Mouse (Mus musculus) myocyte (in vitro differentiated cells): ENCODE measurements at regions not wholly inside any gene's neighbourhood (a gene's known extent, or its start where the extent isn't known, plus 50 kb on each side); places are given as distances from the start of the nearest gene placed in this dataset.

ENCODE experiments used
- H3K27me3 ChIP-seq: one replicate; pipeline ENCODE4 v1.6.1; 2011; ENCODE audit not compliant: control insufficient read depth, insufficient read depth, insufficient read length
- H3K36me3 ChIP-seq: one replicate; pipeline ENCODE4 v1.6.1; 2011; ENCODE audit not compliant: control insufficient read depth, insufficient read depth
- H3K4me2 ChIP-seq: one replicate; pipeline ENCODE4 v1.6.1; 2011; ENCODE audit warnings: low read depth, control low read depth
- H3K4me3 ChIP-seq: one replicate; pipeline ENCODE4 v1.5.1; 2011; ENCODE audit warnings: mild to moderate bottlenecking, control low read depth, moderate library complexity
- H3K79me2 ChIP-seq: one replicate; pipeline ENCODE4 v1.6.1; 2011; ENCODE audit not compliant: control insufficient read depth, insufficient read depth
- H3ac ChIP-seq: one replicate; pipeline ENCODE4 v1.6.1; 2011; ENCODE audit not compliant: control insufficient read depth, insufficient read length
- CEBPB ChIP-seq: IDR thresholded peaks from 2 replicates; pipeline ENCODE4 v1.6.1; 2011; ENCODE audit warnings: mild to moderate bottlenecking, moderate library complexity; ENCODE audit not compliant: poor library complexity, insufficient read depth, severe bottlenecking
- E2F4 ChIP-seq: IDR thresholded peaks from one replicate; pipeline ENCODE4 v1.6.1; 2011; ENCODE audit warnings: mild to moderate bottlenecking, control low read depth, moderate library complexity; ENCODE audit not compliant: insufficient read depth
- MAX ChIP-seq: IDR thresholded peaks from one replicate; pipeline ENCODE4 v1.6.1; 2011; ENCODE audit warnings: low read depth, mild to moderate bottlenecking, control low read depth
- MYOD1 ChIP-seq, 3 experiments: IDR thresholded peaks; one replicate each; pipeline ENCODE4 v1.6.1; 2011; ENCODE audit warnings: control low read depth in 2 of 3, low read depth in 2 of 3, mild to moderate bottlenecking in 2 of 3, moderate library complexity in 1 of 3; ENCODE audit not compliant: insufficient read length in 2 of 3, control insufficient read depth in 1 of 3
- MYOG ChIP-seq, 3 experiments: IDR thresholded peaks; one replicate each; pipeline ENCODE4 v1.6.1; 2011; ENCODE audit warnings: control low read depth in 2 of 3, low read depth in 2 of 3, mild to moderate bottlenecking in 2 of 3; ENCODE audit not compliant: insufficient read length in 2 of 3, control insufficient read depth in 1 of 3, insufficient read depth in 1 of 3
- POLR2A ChIP-seq: IDR thresholded peaks from one replicate; pipeline ENCODE4 v1.6.1; 2011; ENCODE audit warnings: low read depth, mild to moderate bottlenecking, control low read depth, moderate library complexity; ENCODE audit not compliant: insufficient read length
- POLR2AphosphoS2 ChIP-seq: IDR thresholded peaks from one replicate; pipeline ENCODE4 v1.6.1; 2011; ENCODE audit warnings: low read depth, control low read depth; ENCODE audit not compliant: insufficient read length
- REST ChIP-seq: IDR thresholded peaks from one replicate; pipeline ENCODE4 v1.6.1; 2011; ENCODE audit warnings: mild to moderate bottlenecking, control low read depth, moderate library complexity; ENCODE audit not compliant: insufficient read depth, insufficient read length
- SRF ChIP-seq: IDR thresholded peaks from one replicate; pipeline ENCODE4 v1.6.1; 2011; ENCODE audit warnings: low read depth; ENCODE audit not compliant: control insufficient read depth, insufficient read length
- TCF12 ChIP-seq: IDR thresholded peaks from one replicate; pipeline ENCODE4 v1.6.1; 2011; ENCODE audit warnings: mild to moderate bottlenecking, control low read depth; ENCODE audit not compliant: poor library complexity, insufficient read depth, severe bottlenecking
- TCF3 ChIP-seq: IDR thresholded peaks from one replicate; pipeline ENCODE4 v1.6.1; 2011; ENCODE audit warnings: low read depth, control low read depth; ENCODE audit not compliant: insufficient read length
- USF1 ChIP-seq: IDR thresholded peaks from one replicate; pipeline ENCODE4 v1.6.1; 2011; ENCODE audit warnings: low read depth, mild to moderate bottlenecking, control low read depth, moderate library complexity

DNA sequence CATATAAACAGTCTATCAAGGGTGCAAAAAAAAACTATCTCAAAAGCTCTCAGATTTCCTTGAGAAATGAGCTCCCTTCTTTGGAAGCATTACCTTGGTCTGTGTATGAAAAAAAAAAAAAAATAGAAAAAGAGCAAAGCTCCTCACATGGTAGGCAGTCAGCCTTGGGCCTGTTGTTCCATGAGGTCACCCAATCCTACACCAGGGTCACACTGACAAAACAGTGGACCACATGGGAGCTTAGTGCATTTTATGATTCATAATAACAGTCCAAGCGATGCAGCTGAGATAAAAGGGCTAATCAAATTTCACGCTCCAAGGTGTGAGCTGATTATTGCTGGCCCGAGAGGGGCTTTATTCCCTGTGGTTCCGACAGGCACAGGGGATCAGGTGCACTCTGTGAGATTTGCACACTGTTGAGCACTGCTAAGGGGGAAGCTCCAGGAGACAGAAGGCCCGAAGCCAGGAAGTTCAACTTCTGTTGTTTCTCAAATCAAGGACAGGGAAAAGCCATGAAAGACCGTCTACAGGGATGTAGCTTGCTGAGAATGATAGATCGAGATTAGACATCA, 352.1 kb upstream of the Gm6657 start:
- no peaks in the 10 kb centered on the region for H3K27me3 ChIP-seq
- no peak overlapping the region for H3ac ChIP-seq
- no peaks in the 10 kb centered on the region for H3K79me2 ChIP-seq
- TF ChIP-seq POLR2A (no peak), CEBPB (no peak), MYOD1 (IDR thresholded peaks at IDR 0.05; ENCODE audit: control insufficient read depth in 1 of 3, insufficient read length in 2 of 3, low read depth in 2 of 3) (no peak), TCF12 (no peak), E2F4 (no peak), MAX (no peak), REST (no peak)
- H3K4me2 ChIP-seq, result no peak overlapping the region
- no peak overlapping the region for H3K4me3 ChIP-seq
- H3K36me3 ChIP-seq, result no peaks in the 10 kb centered on the region

DNA sequence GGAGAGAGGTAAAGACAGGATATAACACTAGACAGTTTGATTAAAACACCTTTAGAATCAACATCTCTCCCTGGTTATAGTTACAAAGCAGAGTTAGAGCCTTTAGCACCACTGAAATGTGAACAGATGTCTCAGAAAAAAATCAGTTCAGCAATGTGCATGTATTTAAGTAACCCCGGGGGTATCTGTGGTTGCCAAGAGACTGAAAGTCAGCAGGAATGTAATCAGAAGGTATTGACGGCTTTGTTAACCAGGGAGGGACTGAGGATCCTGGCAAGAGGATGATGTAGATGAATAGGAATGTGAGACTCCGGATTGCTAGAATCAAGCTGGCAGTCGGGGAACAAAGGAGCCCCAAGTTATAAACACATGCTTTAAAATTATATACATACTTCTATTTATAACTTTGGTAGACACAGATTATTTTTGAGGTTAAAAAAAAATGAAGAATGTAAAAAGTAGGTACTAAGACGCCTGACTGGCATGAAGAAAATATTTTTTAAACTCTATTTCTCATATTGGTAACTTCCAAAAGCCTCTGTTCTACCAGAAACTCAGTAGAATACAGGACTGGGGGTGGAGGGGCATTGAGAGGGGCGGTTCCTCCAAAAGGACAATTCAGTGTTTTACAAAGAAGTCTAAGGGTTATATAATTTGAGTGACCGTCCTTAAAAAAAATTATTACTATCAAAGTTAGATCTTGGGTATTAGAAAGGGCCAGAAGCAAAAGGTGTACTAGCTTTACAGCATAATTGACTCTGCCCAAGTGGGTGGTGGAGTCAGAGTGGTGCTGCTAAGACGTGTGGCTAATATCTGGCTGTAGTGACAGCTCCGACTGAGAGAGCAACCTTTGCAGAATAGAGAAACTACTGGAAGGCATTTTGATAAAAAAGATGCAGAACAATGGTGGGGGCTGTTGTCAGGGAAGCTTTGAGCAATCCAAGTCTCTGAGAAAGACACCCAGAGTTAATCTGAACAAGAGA, 341.2 kb upstream of the Gm6657 start:
- Histone ChIP-seq H3K79me2 (no peaks in the 10 kb centered on the region), H3K4me2 (no peak overlapping the region), H3K4me3 (no peak overlapping the region), H3K36me3 (no peaks in the 10 kb centered on the region), H3ac (no peak overlapping the region), H3K27me3 (no peaks in the 10 kb centered on the region)
- TF ChIP-seq MYOG (IDR thresholded peaks at IDR 0.05; ENCODE audit: control insufficient read depth in 1 of 3, insufficient read depth in 1 of 3, insufficient read length in 2 of 3, low read depth in 2 of 3), result no peak
- TF ChIP-seq POLR2AphosphoS2, result no peak
- TF ChIP-seq POLR2A, result no peak
- no peak for TF ChIP-seq MYOD1 (IDR thresholded peaks at IDR 0.05; ENCODE audit: control insufficient read depth in 1 of 3, insufficient read length in 2 of 3, low read depth in 2 of 3)
- TF ChIP-seq TCF3, result no peak
- no peak for TF ChIP-seq E2F4

DNA sequence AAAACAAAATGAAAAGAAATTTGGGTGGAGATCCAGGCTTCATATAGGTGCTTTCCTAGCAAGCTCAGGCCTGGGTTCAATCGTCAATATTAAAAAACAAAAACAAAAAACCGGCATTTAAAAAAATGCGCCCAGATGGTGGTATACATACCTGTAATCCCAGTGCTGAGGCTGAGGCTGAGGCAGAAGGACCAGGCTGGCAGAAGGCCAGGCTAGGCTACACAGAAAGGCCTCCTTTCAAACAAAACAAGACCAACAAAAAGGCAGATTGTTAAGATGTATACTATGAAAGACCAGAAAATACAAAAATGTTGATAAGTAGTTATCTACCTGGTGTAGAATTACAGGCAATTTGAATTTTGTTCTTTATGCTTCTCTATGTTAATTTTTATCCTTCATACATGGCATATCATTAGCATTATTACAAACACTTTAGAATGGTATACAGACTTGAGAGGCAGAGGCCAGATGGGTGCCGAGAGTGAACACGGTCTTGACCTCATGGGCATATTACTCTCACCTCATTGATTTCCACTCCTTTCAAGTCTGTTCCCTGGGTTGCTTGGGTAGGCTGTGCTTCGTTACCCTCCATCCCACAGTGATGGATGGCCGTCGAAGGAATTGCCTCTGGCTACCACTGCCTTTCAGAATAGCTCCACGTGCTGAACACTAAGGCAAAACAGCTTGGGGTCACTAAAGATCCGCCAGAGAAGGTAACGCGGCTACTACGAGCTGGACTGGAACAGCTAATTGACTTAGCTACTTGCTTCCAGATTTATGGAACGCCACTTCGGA, 339.6 kb upstream of the Gm6657 start:
- no peaks in the 10 kb centered on the region for H3K79me2 ChIP-seq
- TF ChIP-seq POLR2A (no peak), MYOG (IDR thresholded peaks at IDR 0.05; ENCODE audit: control insufficient read depth in 1 of 3, insufficient read depth in 1 of 3, insufficient read length in 2 of 3, low read depth in 2 of 3) (no peak)
- H3ac ChIP-seq, result no peak overlapping the region
- H3K4me3 ChIP-seq, result no peak overlapping the region
- H3K36me3 ChIP-seq, result no peaks in the 10 kb centered on the region
- no peaks in the 10 kb centered on the region for H3K27me3 ChIP-seq
- no peak overlapping the region for H3K4me2 ChIP-seq

DNA sequence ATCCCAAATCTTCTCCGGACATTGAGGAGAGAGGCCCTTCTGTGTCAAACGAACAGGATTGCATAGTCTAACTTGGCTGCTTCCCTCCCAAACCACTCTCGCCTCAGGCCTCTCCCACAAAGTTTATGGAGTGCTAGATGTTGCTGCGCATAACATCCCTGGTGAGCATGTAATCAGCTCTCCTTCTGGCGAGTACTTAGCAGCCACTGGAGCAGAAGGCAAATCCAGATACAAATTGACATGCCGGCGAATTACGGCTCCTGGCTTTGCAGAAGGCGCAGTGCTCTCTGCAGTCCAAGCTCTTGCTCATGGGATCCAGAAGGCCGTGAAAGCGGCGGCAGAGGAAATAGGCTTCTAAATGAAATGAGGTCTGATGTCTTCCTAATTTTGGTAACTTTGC, 338.2 kb upstream of the Gm6657 start:
- Histone ChIP-seq H3K79me2 (no peaks in the 10 kb centered on the region), H3K4me2 (no peak overlapping the region), H3K36me3 (no peaks in the 10 kb centered on the region), H3K4me3 (no peak overlapping the region), H3ac (no peak overlapping the region), H3K27me3 (no peaks in the 10 kb centered on the region)
- TF ChIP-seq REST, result no peak
- TF ChIP-seq MAX, result no peak
- TF ChIP-seq USF1, result no peak
- no peak for TF ChIP-seq E2F4
- TF ChIP-seq TCF12, result no peak
- TF ChIP-seq SRF, result no peak
- TF ChIP-seq POLR2AphosphoS2, result no peak
- no peak for TF ChIP-seq POLR2A
- no peak for TF ChIP-seq CEBPB
- TF ChIP-seq MYOD1 (IDR thresholded peaks at IDR 0.05; ENCODE audit: control insufficient read depth in 1 of 3, insufficient read length in 2 of 3, low read depth in 2 of 3), result no peak

DNA sequence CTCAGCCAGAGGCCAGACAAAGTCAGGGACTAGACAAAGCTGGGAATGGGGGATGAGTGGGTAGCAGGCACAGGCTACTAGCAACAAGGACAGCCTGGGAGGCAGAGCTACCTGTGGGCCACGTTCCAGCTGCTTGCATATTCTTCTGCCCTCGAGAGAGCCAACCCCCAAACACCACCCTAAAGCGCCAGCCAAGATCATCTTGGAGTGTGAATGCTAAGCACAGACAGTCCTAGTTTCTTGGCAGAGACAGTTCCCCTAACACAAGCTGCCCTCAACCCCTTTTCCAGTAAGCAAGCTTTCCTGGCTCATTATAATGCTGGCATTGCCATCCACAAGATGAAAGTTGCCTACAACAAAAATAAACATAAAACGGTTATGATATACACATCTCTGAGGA, 336.8 kb upstream of the Gm6657 start:
- Histone ChIP-seq H3K36me3 (no peaks in the 10 kb centered on the region), H3K4me3 (no peak overlapping the region), H3K79me2 (no peaks in the 10 kb centered on the region), H3K27me3 (no peaks in the 10 kb centered on the region), H3ac (no peak overlapping the region), H3K4me2 (no peak overlapping the region)
- TF ChIP-seq POLR2AphosphoS2, result no peak
- TF ChIP-seq POLR2A, result no peak
- TF ChIP-seq MAX, result no peak
- no peak for TF ChIP-seq E2F4
- no peak for TF ChIP-seq SRF
- TF ChIP-seq TCF12, result no peak
- no peak for TF ChIP-seq USF1
- TF ChIP-seq TCF3, result no peak
- TF ChIP-seq MYOG (IDR thresholded peaks at IDR 0.05; ENCODE audit: control insufficient read depth in 1 of 3, insufficient read depth in 1 of 3, insufficient read length in 2 of 3, low read depth in 2 of 3), result no peak
- TF ChIP-seq REST, result no peak
- TF ChIP-seq MYOD1 (IDR thresholded peaks at IDR 0.05; ENCODE audit: control insufficient read depth in 1 of 3, insufficient read length in 2 of 3, low read depth in 2 of 3), result no peak
- no peak for TF ChIP-seq CEBPB
